Mouse (Mus musculus): ENCODE results near the gene Nrde2. TPM values are rescaled to one million over a fixed set of nuclear protein-coding genes. Genes with fewer than 3 reads are reported as not detected.

The Nrde2 gene
- polyA plus RNA-seq, 1 experiment: 0.22 TPM

GRCm38 (mm10) chr12:100166177-100166576 is 6.7 kb upstream of the Nrde2 start:
- H3K27me3 ChIP-seq (ENCODE audit: control insufficient read depth): peaks cover 2% of the 10 kb centered on the region; the same call in 1 of the 2 replicates
- no peaks in the 10 kb centered on the region for H3K36me3 ChIP-seq (ENCODE audit: control insufficient read depth)
- peaks cover 12% of the 10 kb centered on the region for H3K4me1 ChIP-seq (ENCODE audit: control insufficient read depth)
- no peak overlapping the region for H3K4me3 ChIP-seq (replicated peaks)
- TF ChIP-seq GATA1 (IDR thresholded peaks at IDR 0.05; ENCODE audit: low read length) (no peak), TAL1 (IDR thresholded peaks at IDR 0.05; ENCODE audit: low read length) (no peak)
- H3K9me3 ChIP-seq (ENCODE audit: control insufficient read depth, low read length): no peaks in the 10 kb centered on the region

- Histone ChIP-seq H3K4me3 (replicated peaks) (no peak overlapping the region), H3K9me3 (ENCODE audit: control insufficient read depth, low read length) (no peaks in the 10 kb centered on the region), H3K36me3 (ENCODE audit: control insufficient read depth) (no peaks in the 10 kb centered on the region), H3K27me3 (ENCODE audit: control insufficient read depth) (peaks cover 2% of the 10 kb centered on the region; the same call in 1 of the 2 replicates), H3K4me1 (ENCODE audit: control insufficient read depth) (peaks cover 14% of the 10 kb centered on the region)
- no peak for TF ChIP-seq GATA1 (IDR thresholded peaks at IDR 0.05; ENCODE audit: low read length)
- no peak for TF ChIP-seq TAL1 (IDR thresholded peaks at IDR 0.05; ENCODE audit: low read length)
These were observed 5.6 kb upstream of the Nrde2 start for GRCm38 (mm10) chr12:100164991-100165500.

DNA sequence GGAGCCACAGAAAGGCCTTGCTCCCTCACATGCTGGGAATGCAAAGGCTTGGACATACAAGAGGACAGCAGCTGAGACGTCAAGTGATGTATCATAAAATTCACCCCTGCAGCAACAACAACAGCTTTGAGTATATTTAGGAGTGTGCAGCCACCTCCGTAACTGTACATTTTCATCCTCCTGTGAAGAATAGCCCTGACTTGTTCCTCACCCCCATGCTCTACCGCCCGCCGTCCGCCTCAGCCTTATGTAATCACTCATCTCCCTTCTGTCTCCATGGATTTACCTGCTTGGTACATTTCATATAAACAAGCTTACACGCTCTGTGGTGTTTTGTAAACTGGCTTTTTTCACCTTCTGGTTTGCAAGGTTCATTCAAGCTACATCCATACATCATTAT is 7.0 kb downstream of the Nrde2 start:
- peaks cover 56% of the 10 kb centered on the region for H3K36me3 ChIP-seq (ENCODE audit: control insufficient read depth)
- H3K4me1 ChIP-seq (ENCODE audit: control insufficient read depth): 0 out of 2 replicates have a peak, but pooled peaks cover 2% of the 10 kb centered on the region
- H3K9me3 ChIP-seq (ENCODE audit: control insufficient read depth, low read length): no peaks in the 10 kb centered on the region
- no peaks in the 10 kb centered on the region for H3K27me3 ChIP-seq (ENCODE audit: control insufficient read depth)
- H3K4me3 ChIP-seq (replicated peaks): no peak overlapping the region
- TF ChIP-seq TAL1 (IDR thresholded peaks at IDR 0.05; ENCODE audit: low read length) (no peak), GATA1 (IDR thresholded peaks at IDR 0.05; ENCODE audit: low read length) (no peak)

DNA sequence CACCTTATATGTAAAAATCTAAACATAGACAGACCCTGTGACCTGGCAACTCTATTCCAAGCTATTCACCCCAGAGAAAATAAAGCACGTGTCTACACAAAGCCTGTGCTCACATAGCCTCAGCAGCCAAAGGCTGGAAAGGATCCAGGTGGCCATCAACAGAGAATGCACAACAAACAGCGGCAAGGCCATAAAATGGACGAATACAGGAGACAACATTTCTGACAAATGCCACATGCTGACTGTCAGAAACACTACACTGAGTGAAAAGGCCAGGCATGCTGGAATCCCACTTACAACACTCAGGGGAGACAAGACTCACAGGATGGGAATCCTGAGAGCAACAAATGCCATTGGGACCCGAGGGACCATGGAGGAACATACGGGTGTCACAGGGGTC is 15.2 kb downstream of the Nrde2 start:
- no peaks in the 10 kb centered on the region for H3K9me3 ChIP-seq (ENCODE audit: control insufficient read depth, low read length)
- no peaks in the 10 kb centered on the region for H3K4me1 ChIP-seq (ENCODE audit: control insufficient read depth)
- peaks cover 90% of the 10 kb centered on the region for H3K36me3 ChIP-seq (ENCODE audit: control insufficient read depth)
- H3K4me3 ChIP-seq (replicated peaks): no peak overlapping the region
- H3K27me3 ChIP-seq (ENCODE audit: control insufficient read depth): no peaks in the 10 kb centered on the region
- TF ChIP-seq GATA1 (IDR thresholded peaks at IDR 0.05; ENCODE audit: low read length) (no peak), TAL1 (IDR thresholded peaks at IDR 0.05; ENCODE audit: low read length) (no peak)

- Histone ChIP-seq H3K9me3 (ENCODE audit: control insufficient read depth, low read length) (no peaks in the 10 kb centered on the region), H3K4me1 (ENCODE audit: control insufficient read depth) (no peaks in the 10 kb centered on the region), H3K4me3 (replicated peaks) (no peak overlapping the region), H3K36me3 (ENCODE audit: control insufficient read depth) (peaks cover 89% of the 10 kb centered on the region), H3K27me3 (ENCODE audit: control insufficient read depth) (no peaks in the 10 kb centered on the region)
- TF ChIP-seq GATA1 (IDR thresholded peaks at IDR 0.05; ENCODE audit: low read length) (no peak), TAL1 (IDR thresholded peaks at IDR 0.05; ENCODE audit: low read length) (no peak)
These were observed 15.7 kb downstream of the Nrde2 start for GRCm38 (mm10) chr12:100143737-100144136.

DNA sequence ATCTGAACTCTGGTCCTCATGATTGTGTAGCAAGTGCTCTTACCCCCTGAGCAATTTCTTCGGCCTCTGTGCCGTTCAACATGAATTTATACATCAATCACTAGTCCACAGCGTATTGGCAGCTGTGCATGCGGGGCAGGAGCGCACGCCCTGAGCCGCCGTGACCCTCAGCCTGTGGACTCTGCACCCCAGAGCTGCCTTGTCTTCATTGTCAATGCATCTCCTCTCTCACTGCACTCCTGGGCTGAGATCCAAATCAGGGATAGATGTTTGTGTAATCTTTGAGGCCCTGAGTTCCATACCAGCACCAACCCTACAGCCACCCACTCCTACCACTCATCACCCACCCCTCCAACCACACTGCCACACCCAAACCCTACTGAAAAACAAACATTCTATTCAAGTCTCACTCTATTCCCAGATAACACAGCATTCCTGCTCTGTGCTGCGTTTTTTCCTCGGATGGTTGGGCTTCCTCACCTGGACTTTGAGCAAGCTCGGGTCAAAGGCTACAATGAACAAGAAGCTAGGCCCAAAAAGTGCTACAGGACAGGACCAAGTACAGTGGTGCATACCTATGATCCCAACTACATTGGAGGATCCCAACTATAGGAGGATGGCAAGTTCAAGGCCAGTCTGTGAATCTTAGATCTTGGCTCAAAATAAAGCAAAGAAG is 16.5 kb downstream of the Nrde2 start:
- Histone ChIP-seq H3K4me1 (ENCODE audit: control insufficient read depth) (no peaks in the 10 kb centered on the region), H3K27me3 (ENCODE audit: control insufficient read depth) (no peaks in the 10 kb centered on the region), H3K4me3 (replicated peaks) (no peak overlapping the region), H3K36me3 (ENCODE audit: control insufficient read depth) (peaks cover 90% of the 10 kb centered on the region), H3K9me3 (ENCODE audit: control insufficient read depth, low read length) (no peaks in the 10 kb centered on the region)
- no peak for TF ChIP-seq GATA1 (IDR thresholded peaks at IDR 0.05; ENCODE audit: low read length)
- no peak for TF ChIP-seq TAL1 (IDR thresholded peaks at IDR 0.05; ENCODE audit: low read length)

- H3K9me3 ChIP-seq (ENCODE audit: control insufficient read depth, low read length): no peaks in the 10 kb centered on the region
- TF ChIP-seq TAL1 (IDR thresholded peaks at IDR 0.05; ENCODE audit: low read length) (no peak), GATA1 (IDR thresholded peaks at IDR 0.05; ENCODE audit: low read length) (no peak)
- peaks cover 91% of the 10 kb centered on the region for H3K36me3 ChIP-seq (ENCODE audit: control insufficient read depth)
- no peaks in the 10 kb centered on the region for H3K27me3 ChIP-seq (ENCODE audit: control insufficient read depth)
- H3K4me1 ChIP-seq (ENCODE audit: control insufficient read depth): peaks cover 6% of the 10 kb centered on the region
- no peak overlapping the region for H3K4me3 ChIP-seq (replicated peaks)
These were observed 24.3 kb downstream of the Nrde2 start for GRCm38 (mm10) chr12:100135117-100135516.

- TF ChIP-seq TAL1 (IDR thresholded peaks at IDR 0.05; ENCODE audit: low read length): no peak
- no peak for TF ChIP-seq GATA1 (IDR thresholded peaks at IDR 0.05; ENCODE audit: low read length)
- Histone ChIP-seq H3K4me1 (ENCODE audit: control insufficient read depth) (peaks cover 6% of the 10 kb centered on the region), H3K27me3 (ENCODE audit: control insufficient read depth) (no peaks in the 10 kb centered on the region), H3K4me3 (replicated peaks) (no peak overlapping the region), H3K36me3 (ENCODE audit: control insufficient read depth) (peaks cover 91% of the 10 kb centered on the region), H3K9me3 (ENCODE audit: control insufficient read depth, low read length) (no peaks in the 10 kb centered on the region)
These were observed 25.0 kb downstream of the Nrde2 start for GRCm38 (mm10) chr12:100134395-100134936.

GRCm38 (mm10) chr12:100131655-100132054 is 27.8 kb downstream of the Nrde2 start:
- H3K36me3 ChIP-seq (ENCODE audit: control insufficient read depth): peaks cover 89% of the 10 kb centered on the region
- H3K27me3 ChIP-seq (ENCODE audit: control insufficient read depth): no peaks in the 10 kb centered on the region
- H3K9me3 ChIP-seq (ENCODE audit: control insufficient read depth, low read length): no peaks in the 10 kb centered on the region
- TF ChIP-seq GATA1 (IDR thresholded peaks at IDR 0.05; ENCODE audit: low read length) (no peak), TAL1 (IDR thresholded peaks at IDR 0.05; ENCODE audit: low read length) (no peak)
- H3K4me1 ChIP-seq (ENCODE audit: control insufficient read depth): peaks cover 13% of the 10 kb centered on the region
- H3K4me3 ChIP-seq (replicated peaks): no peak overlapping the region

Measured in erythroblast, embryonic 14.5 days (primary cell).